Mouse (Mus musculus) retina, embryonic 14.5 days (tissue): ENCODE measurements around the gene Plppr4.

Source experiments
- DNase-seq: peaks from one replicate; pipeline ENCODE4 v3.0.0-alpha.2; 2015; ENCODE audit warnings: low spot score

The Plppr4 gene

DNA sequence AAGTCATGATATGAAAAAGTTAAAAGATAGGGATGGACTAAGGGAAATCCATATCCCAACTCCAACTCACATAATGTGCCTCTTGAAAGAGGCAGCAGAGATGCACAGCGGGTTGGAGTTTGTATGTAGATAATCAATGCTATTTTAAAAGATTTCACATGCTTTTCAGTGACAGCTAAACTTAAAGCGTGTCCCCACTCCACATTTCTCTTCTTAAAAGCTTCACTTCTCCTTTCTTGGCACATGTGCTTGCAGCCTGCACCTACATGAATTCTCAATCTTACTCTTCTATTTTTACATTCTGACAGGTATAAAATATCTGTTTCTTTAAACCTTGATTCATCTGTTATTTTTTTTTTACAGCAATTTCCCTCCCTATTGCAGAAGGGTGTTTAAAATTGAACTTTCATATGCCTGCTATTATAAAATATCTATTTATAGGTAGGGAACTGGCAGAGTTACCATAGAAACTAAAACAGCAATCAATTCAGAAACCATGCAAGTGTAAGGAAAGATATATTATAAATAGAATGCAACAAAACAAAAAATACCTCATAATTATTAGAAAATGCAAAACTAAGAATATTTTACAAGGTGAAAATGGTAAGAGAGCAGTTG lies 66.3 kb downstream of the Plppr4 start:
- no peak for DNase-seq
